Mouse (Mus musculus) testis, postnatal 10 days (tissue): Measurements from ENCODE around the gene Npsr1.
A peak's percentile ranks its signal among the peaks of the same experiment; 100 is the strongest.

Experiments
- DNase-seq: peaks from one replicate; pipeline ENCODE4 v3.0.0; 2021; ENCODE audit warnings: low spot score

Npsr1 gene

GRCm38 (mm10) chr9:24097696-24098095 is at the start of gene Npsr1:
Gene Npsr1 (plus strand): TSS chr9:24097996.
- no peak for DNase-seq

- DNase-seq: no peak
These were observed 46.3 kb upstream of the Npsr1 start for GRCm38 (mm10) chr9:24051538-24051937.

GRCm38 (mm10) chr9:24063251-24063650 is 34.5 kb upstream of the Npsr1 start:
- DNase-seq: no peak

- DNase-seq: no peak
These were observed 26.1 kb upstream of the Npsr1 start for GRCm38 (mm10) chr9:24071664-24072063.

GRCm38 (mm10) chr9:24077596-24077995 is 20.2 kb upstream of the Npsr1 start:
- DNase-seq: no peak

GRCm38 (mm10) chr9:24091875-24092274 is 5.9 kb upstream of the Npsr1 start:
- no peak for DNase-seq

- DNase-seq: no peak
These were observed 730 bp downstream of the Npsr1 start for GRCm38 (mm10) chr9:24098526-24098925.

GRCm38 (mm10) chr9:24099631-24100030 is 1.8 kb downstream of the Npsr1 start:
- no peak for DNase-seq

GRCm38 (mm10) chr9:24119423-24119822 is 21.6 kb downstream of the Npsr1 start:
- DNase-seq: peak; percentile 41

GRCm38 (mm10) chr9:24133142-24133541 is 35.3 kb downstream of the Npsr1 start:
- no peak for DNase-seq

- no peak for DNase-seq
These were observed 38.6 kb downstream of the Npsr1 start for GRCm38 (mm10) chr9:24136354-24136753.

GRCm38 (mm10) chr9:24144341-24144740 is 46.5 kb downstream of the Npsr1 start:
- DNase-seq: no peak

GRCm38 (mm10) chr9:24157208-24157607 is 59.4 kb downstream of the Npsr1 start:
- DNase-seq: no peak

- DNase-seq: no peak
These were observed 62.6 kb downstream of the Npsr1 start for GRCm38 (mm10) chr9:24160409-24160808.

GRCm38 (mm10) chr9:24168501-24168900 is 70.7 kb downstream of the Npsr1 start:
- DNase-seq: no peak

GRCm38 (mm10) chr9:24170728-24171127 is 72.9 kb downstream of the Npsr1 start:
- no peak for DNase-seq

GRCm38 (mm10) chr9:24178744-24179143 is 80.9 kb downstream of the Npsr1 start:
- no peak for DNase-seq

GRCm38 (mm10) chr9:24180926-24181325 is 83.1 kb downstream of the Npsr1 start:
- DNase-seq: no peak

GRCm38 (mm10) chr9:24186289-24186688 is 88.5 kb downstream of the Npsr1 start:
- DNase-seq: no peak

- no peak for DNase-seq
These were observed 91.9 kb downstream of the Npsr1 start for GRCm38 (mm10) chr9:24189511-24190260.

- DNase-seq: no peak
These were observed 92.4 kb downstream of the Npsr1 start for GRCm38 (mm10) chr9:24190261-24190588.

GRCm38 (mm10) chr9:24198254-24198653 is 100.5 kb downstream of the Npsr1 start:
- DNase-seq: no peak

GRCm38 (mm10) chr9:24211636-24212035 is 113.8 kb downstream of the Npsr1 start:
- no peak for DNase-seq

GRCm38 (mm10) chr9:24217721-24218120 is 119.9 kb downstream of the Npsr1 start:
- DNase-seq: no peak
